Comparison of ENCODE assay signal across 16 mouse cellular contexts in genomic region chr10:39908768-39909441, GRCm38 (mm10). TPM values are rescaled to one million over a fixed set of nuclear protein-coding genes. Genes with fewer than 3 reads are reported as not detected.
A peak's percentile ranks its signal among the peaks of the same experiment; 100 is the strongest.
DNase-seq lines count a peak whose midpoint lies in the region; ATAC-seq and TF ChIP-seq lines count a peak whose summit lies in the region.
"Had no signal": no experiment of that assay in that cellular context is flagged by ENCODE, and none has a peak within 500 bp of the region (broad histone marks: within the 10 kb centered on the region; RNA-seq: fewer than 3 reads in every experiment).

No protein-coding gene starts in this region.

- no peak for ATAC-seq in liver, embryonic 13.5 days (ENCODE audit: low read depth)
- no peak for ATAC-seq in liver, embryonic 11.5 days (replicated peaks; ENCODE audit: low FRiP score)
- ATAC-seq in common myeloid progenitor, adult 5-6 weeks (replicated peaks; ENCODE audit: low read depth, poor library complexity, severe bottlenecking) = peak; percentile 72; the same call in 1 of the 2 replicates
- peak; percentile 52 for ATAC-seq in megakaryocyte progenitor cell, adult 5-6 weeks (replicated peaks; ENCODE audit: poor library complexity)
- no peak for ATAC-seq in hindbrain, embryonic 12.5 days (ENCODE audit: low FRiP score)
- ATAC-seq: liver, embryonic 12.5 days; midbrain, embryonic 13.5 days had no signal

- H3K36me3 ChIP-seq in liver, embryonic 13.5 days = no peaks in the 10 kb centered on the region
- H3K36me3 ChIP-seq in liver, embryonic 11.5 days (ENCODE audit: control insufficient read depth, insufficient read depth, low read length) = no peaks in the 10 kb centered on the region
- no peaks in the 10 kb centered on the region for H3K36me3 ChIP-seq in CH12.LX (replicated peaks in 1 of 2; ENCODE audit: control insufficient read depth in 1 of 2, insufficient read depth in 1 of 2, low read length in 1 of 2)
- no peaks in the 10 kb centered on the region for H3K36me3 ChIP-seq in hindbrain, embryonic 12.5 days
- H3K36me3 ChIP-seq: embryonic facial prominence, embryonic 10.5 days; hindbrain, embryonic 15.5 days; liver, embryonic 12.5 days; midbrain, embryonic 13.5 days; neural tube, embryonic 12.5 days had no signal

- TF ChIP-seq RAD21 in CH12.LX (IDR thresholded peaks at IDR 0.05; ENCODE audit: low read depth, low read length) = no peak

- no peak for TF ChIP-seq EP300 in CH12.LX (IDR thresholded peaks at IDR 0.05; ENCODE audit: low read length)

- H3K4me3 ChIP-seq in liver, embryonic 13.5 days (replicated peaks) = no peak overlapping the region
- no peak overlapping the region for H3K4me3 ChIP-seq in liver, embryonic 11.5 days (ENCODE audit: low read depth, low read length)
- no peak overlapping the region for H3K4me3 ChIP-seq in CH12.LX (replicated peaks in 1 of 3; ENCODE audit: low read depth in 2 of 3, low read length in 2 of 3, poor library complexity in 1 of 3)
- no peak overlapping the region for H3K4me3 ChIP-seq in hindbrain, embryonic 12.5 days
- H3K4me3 ChIP-seq: embryonic facial prominence, embryonic 10.5 days; hindbrain, embryonic 15.5 days; liver, embryonic 12.5 days; midbrain, embryonic 13.5 days; neural tube, embryonic 12.5 days had no signal

- no peaks in the 10 kb centered on the region for H3K4me1 ChIP-seq in liver, embryonic 13.5 days (replicated peaks)
- H3K4me1 ChIP-seq in liver, embryonic 11.5 days (replicated peaks; ENCODE audit: control insufficient read depth, insufficient read depth, low read length) = no peaks in the 10 kb centered on the region
- H3K4me1 ChIP-seq in CH12.LX (ENCODE audit: control insufficient read depth in 1 of 2, insufficient read depth in 2 of 2) = peaks cover 0 to 9% of the 10 kb centered on the region in 2 experiments; a peak in 3 of 4 replicates
- H3K4me1 ChIP-seq in hindbrain, embryonic 12.5 days = no peaks in the 10 kb centered on the region
- H3K4me1 ChIP-seq: embryonic facial prominence, embryonic 10.5 days; hindbrain, embryonic 15.5 days; liver, embryonic 12.5 days; midbrain, embryonic 13.5 days; neural tube, embryonic 12.5 days had no signal

- dilution Hi-C loops in CH12.LX (cut with MboI; ENCODE audit: extremely low pct_ligation_motif_present, extremely low pct_unique_long_range_greater_than_20kb, low sequenced_read_pairs) = no loop called here

- H3K27ac ChIP-seq in liver, embryonic 13.5 days = no peak overlapping the region
- H3K27ac ChIP-seq in liver, embryonic 11.5 days (ENCODE audit: low read depth, low read length) = no peak overlapping the region
- H3K27ac ChIP-seq in CH12.LX (ENCODE audit: insufficient read depth, low read depth) = no peak overlapping the region
- no peak overlapping the region for H3K27ac ChIP-seq in hindbrain, embryonic 12.5 days
- H3K27ac ChIP-seq: embryonic facial prominence, embryonic 10.5 days; hindbrain, embryonic 15.5 days; liver, embryonic 12.5 days; midbrain, embryonic 13.5 days; neural tube, embryonic 12.5 days had no signal

- DNase-seq in liver, embryonic 13.5 days = no peak
- DNase-seq in liver, embryonic 11.5 days (ENCODE audit: low spot score) = no peak
- DNase-seq in CH12.LX (ENCODE audit: extremely low read depth) = no peak
- DNase-seq in layer of hippocampus, postnatal 10 days (ENCODE audit: low spot score in 2 of 2) = no peak
- no peak for DNase-seq in urinary bladder, adult 2 months (ENCODE audit: low spot score)
- DNase-seq: cerebellum, adult 9-10 months had no signal

- no peaks in the 10 kb centered on the region for H3K27me3 ChIP-seq in liver, embryonic 13.5 days
- 0 out of 2 replicates have a peak, but pooled peaks cover 2% of the 10 kb centered on the region for H3K27me3 ChIP-seq in liver, embryonic 11.5 days (replicated peaks; ENCODE audit: control insufficient read depth, insufficient read depth, low read length)
- H3K27me3 ChIP-seq in CH12.LX (replicated peaks) = no peaks in the 10 kb centered on the region
- no peaks in the 10 kb centered on the region for H3K27me3 ChIP-seq in hindbrain, embryonic 12.5 days
- H3K27me3 ChIP-seq: hindbrain, embryonic 15.5 days; liver, embryonic 12.5 days; midbrain, embryonic 13.5 days had no signal

- no peaks in the 10 kb centered on the region for H3K79me2 ChIP-seq in CH12.LX (replicated peaks; ENCODE audit: control insufficient read depth, extremely low read depth, insufficient read depth, poor library complexity, severe bottlenecking)

- peak overlapping the region; percentile 10; the same call in 1 of the 2 replicates for H3K4me2 ChIP-seq in liver, embryonic 13.5 days
- no peak overlapping the region for H3K4me2 ChIP-seq in liver, embryonic 11.5 days
- peak overlapping the region; percentile 24 for H3K4me2 ChIP-seq in CH12.LX (ENCODE audit: insufficient read depth, low read depth, poor library complexity, severe bottlenecking)
- H3K4me2 ChIP-seq in hindbrain, embryonic 12.5 days (replicated peaks) = no peak overlapping the region
- H3K4me2 ChIP-seq: hindbrain, embryonic 15.5 days; liver, embryonic 12.5 days; midbrain, embryonic 13.5 days; neural tube, embryonic 12.5 days had no signal

- no peak for TF ChIP-seq POLR2A in CH12.LX (IDR thresholded peaks at IDR 0.05; ENCODE audit: low read depth, low read length)

- no peaks in the 10 kb centered on the region for H3K9me3 ChIP-seq in liver, embryonic 13.5 days (replicated peaks)
- no peaks in the 10 kb centered on the region for H3K9me3 ChIP-seq in liver, embryonic 11.5 days (ENCODE audit: control insufficient read depth, low read length)
- no peaks in the 10 kb centered on the region for H3K9me3 ChIP-seq in CH12.LX (replicated peaks; ENCODE audit: low read length)
- no peaks in the 10 kb centered on the region for H3K9me3 ChIP-seq in hindbrain, embryonic 12.5 days (replicated peaks)
- H3K9me3 ChIP-seq: embryonic facial prominence, embryonic 10.5 days; hindbrain, embryonic 15.5 days; liver, embryonic 12.5 days; midbrain, embryonic 13.5 days; neural tube, embryonic 12.5 days had no signal

- WGBS in liver, embryonic 13.5 days (ENCODE audit: insufficient replicate concordance) = 51% methylated on average over 13 of the region's 13 CpGs
- 54% methylated on average over 13 of the region's 13 CpGs for WGBS in liver, embryonic 11.5 days
- WGBS in hindbrain, embryonic 12.5 days = 76% methylated on average over 13 of the region's 13 CpGs

- no peak overlapping the region for H3K9ac ChIP-seq in liver, embryonic 13.5 days
- H3K9ac ChIP-seq in liver, embryonic 11.5 days (ENCODE audit: low read depth, low read length) = no peak overlapping the region
- no peak overlapping the region for H3K9ac ChIP-seq in CH12.LX (ENCODE audit: insufficient read depth, low read depth)
- no peak overlapping the region for H3K9ac ChIP-seq in hindbrain, embryonic 12.5 days
- H3K9ac ChIP-seq: hindbrain, embryonic 15.5 days; liver, embryonic 12.5 days; midbrain, embryonic 13.5 days; neural tube, embryonic 12.5 days had no signal

- TF ChIP-seq CTCF in CH12.LX (conservative IDR thresholded peaks at IDR 0.05 in 1 of 2, IDR thresholded peaks at IDR 0.05 in 1 of 2; ENCODE audit: low read depth in 2 of 2, low read length in 2 of 2) = no peak

- in situ Hi-C loops in CH12.LX (cut with MboI; ENCODE audit: low pct_ligation_motif_present, low pct_unique_long_range_greater_than_20kb, low sequenced_read_pairs) = no loop called here

TF ChIP-seq in CH12.LX, 34 proteins besides CTCF, POLR2A, EP300 and RAD21:
- TF ChIP-seq BHLHE40 (IDR thresholded peaks at IDR 0.05; ENCODE audit: low read depth, low read length) (no peak), ZMIZ1 (IDR thresholded peaks at IDR 0.05; ENCODE audit: low read depth, low read length) (no peak)
TF ChIP-seq in CH12.LX: peak in this region for 0.

RNA-seq across cellular contexts. Expression of gene Mfsd4b4, which starts 9.9 kb away (rescaled TPM):
- polyA plus RNA-seq in liver, embryonic 13.5 days (2015; fragmentation: Nextera tagmentation; extraction: Ambion mirVana) = 1.3 and 1.6 TPM in 2 replicates
- polyA plus RNA-seq in liver, embryonic 11.5 days (2014; fragmentation: Nextera tagmentation; extraction: Ambion mirVana) = 3.4 and 4.1 TPM in 2 replicates
- total RNA-seq in CH12.LX (2012; rRNA removed) (1.1 and 1.7 TPM in 2 replicates), CH12.LX (2014; rRNA removed) (3.5 and 3.8 TPM in 2 replicates)
- polyA plus RNA-seq in CH12.LX (2012; ENCODE audit: insufficient read length, low read depth) = 1.9 and 2.1 TPM in 2 replicates
- 4.1 and 6.9 TPM in 2 replicates for total RNA-seq in common myeloid progenitor, adult 5-6 weeks (2017)
- total RNA-seq in megakaryocyte progenitor cell, adult 5-6 weeks (2015) = 4.9 and 6.6 TPM in 2 replicates
- 5.4 and 6.1 TPM in 2 replicates for total RNA-seq in megakaryocyte progenitor cell, adult 5-6 weeks (2017)
- 1 to 10 TPM; 6.9 to 7.8 TPM for total RNA-seq in layer of hippocampus, postnatal 10 days (2021)
- polyA plus RNA-seq in hindbrain, embryonic 12.5 days (2016; fragmentation: Nextera tagmentation; extraction: Ambion mirVana) = 6.0 and 6.1 TPM in 2 replicates
- 7.1 and 8.2 TPM in 2 replicates for polyA plus RNA-seq in urinary bladder, adult 2 months (2012; rRNA removed)

RNA-seq across cellular contexts. Expression of gene Mfsd4b2, which starts 17.8 kb away (rescaled TPM):
- not detected in 2 replicates for polyA plus RNA-seq in liver, embryonic 13.5 days (2015; fragmentation: Nextera tagmentation; extraction: Ambion mirVana)
- polyA plus RNA-seq in liver, embryonic 11.5 days (2014; fragmentation: Nextera tagmentation; extraction: Ambion mirVana) = not detected in 2 replicates
- not detected in 2 replicates for total RNA-seq in CH12.LX (2012; rRNA removed)
- not detected in 2 replicates for total RNA-seq in CH12.LX (2014; rRNA removed)
- not detected in 2 replicates for polyA plus RNA-seq in CH12.LX (2012; ENCODE audit: insufficient read length, low read depth)
- total RNA-seq in common myeloid progenitor, adult 5-6 weeks (2017) = not detected in 2 replicates
- total RNA-seq in megakaryocyte progenitor cell, adult 5-6 weeks (2015) = not detected in 2 replicates
- total RNA-seq in megakaryocyte progenitor cell, adult 5-6 weeks (2017) = not detected in 2 replicates
- under 1 TPM in 1 of 2 experiments, not detected in 1; 0.29 TPM for total RNA-seq in layer of hippocampus, postnatal 10 days (2021)
- polyA plus RNA-seq in hindbrain, embryonic 12.5 days (2016; fragmentation: Nextera tagmentation; extraction: Ambion mirVana) = not detected in 2 replicates
- polyA plus RNA-seq in urinary bladder, adult 2 months (2012; rRNA removed) = 0.03 and 0.04 TPM in 2 replicates
- polyA plus RNA-seq: brain, embryonic 14.5 days; embryonic facial prominence, embryonic 10.5 days; forebrain, embryonic 11.5 days; hindbrain, embryonic 15.5 days; liver, embryonic 12.5 days; midbrain, embryonic 13.5 days; neural tube, embryonic 12.5 days had no signal

RNA-seq across cellular contexts. Expression of gene Mfsd4b3, which starts 51.0 kb away (rescaled TPM):
- polyA plus RNA-seq in liver, embryonic 13.5 days (2015; fragmentation: Nextera tagmentation; extraction: Ambion mirVana) = 1.3 and 1.4 TPM in 2 replicates
- polyA plus RNA-seq in liver, embryonic 11.5 days (2014; fragmentation: Nextera tagmentation; extraction: Ambion mirVana) = 0.78 and 0.83 TPM in 2 replicates
- total RNA-seq in CH12.LX (2012; rRNA removed) = not detected in 2 replicates
- total RNA-seq in CH12.LX (2014; rRNA removed) = not detected in 2 replicates
- not detected in 2 replicates for polyA plus RNA-seq in CH12.LX (2012; ENCODE audit: insufficient read length, low read depth)
- total RNA-seq in common myeloid progenitor, adult 5-6 weeks (2017) = not detected in 2 replicates
- not detected in 2 replicates for total RNA-seq in megakaryocyte progenitor cell, adult 5-6 weeks (2015)
- 0.25 TPM in 1 of 2 replicates, not detected in the other for total RNA-seq in megakaryocyte progenitor cell, adult 5-6 weeks (2017)
- total RNA-seq in layer of hippocampus, postnatal 10 days (2021) = under 1 TPM in 1 of 2 experiments, not detected in 1; 0.30 TPM
- 0.19 and 0.31 TPM in 2 replicates for polyA plus RNA-seq in hindbrain, embryonic 12.5 days (2016; fragmentation: Nextera tagmentation; extraction: Ambion mirVana)
- polyA plus RNA-seq in urinary bladder, adult 2 months (2012; rRNA removed) = 1.5 and 1.9 TPM in 2 replicates
- polyA plus RNA-seq: embryonic facial prominence, embryonic 10.5 days; midbrain, embryonic 13.5 days had no signal

Comparison
In these comparisons a context has a peak if more than half of its experiments do, and no peak if none do; other contexts are left out.
1. H3K4me2 ChIP-seq: peak in liver, embryonic 13.5 days (single experiment) and CH12.LX (single experiment); none in liver, embryonic 11.5 days (single experiment) and hindbrain, embryonic 12.5 days (single experiment).
2. ATAC-seq: peak in common myeloid progenitor, adult 5-6 weeks (single experiment) and megakaryocyte progenitor cell, adult 5-6 weeks (single experiment); none in liver, embryonic 13.5 days (single experiment), liver, embryonic 11.5 days (single experiment) and hindbrain, embryonic 12.5 days (single experiment).